Mouse (Mus musculus) CD4-positive naive resting alpha-beta T cell, adult 76 days (primary cell): ENCODE measurements around the gene Ccn1. TPM values are rescaled to one million over a fixed set of nuclear protein-coding genes. Genes with fewer than 3 reads are reported as not detected.

Experiments
- total RNA-seq: library from RNA; stranded (reverse); gene quantifications from one replicate; pipeline ENCODE4 v1.2.4, GENCODE M21; 2023

The Ccn1 gene
- 0.26 TPM for total RNA-seq

DNA sequence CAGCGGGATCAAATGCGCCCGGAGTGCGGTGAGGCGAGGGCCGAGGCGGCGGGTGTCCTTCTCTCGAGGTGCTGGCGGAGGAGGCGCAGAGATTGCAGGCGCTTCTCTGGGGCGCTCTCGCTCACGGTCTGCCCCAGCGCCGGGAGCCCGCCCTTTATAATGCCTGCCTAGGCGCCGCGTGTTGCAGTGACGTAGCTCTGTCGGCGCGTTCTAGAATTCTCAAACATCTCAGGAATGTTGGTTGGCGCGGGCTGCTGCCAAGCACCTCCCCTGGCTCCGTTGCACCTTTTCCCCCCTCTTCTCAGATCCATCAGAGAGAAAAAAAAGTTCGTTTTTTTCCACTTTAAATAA is at the start of gene Ccn1:
Gene Ccn1 (minus strand): TSS at position 130 of the 351 bp plus-strand sequence.

Other genes starting within 250 kb of the Ccn1 start
- gene Znhit6, start 73.8 kb downstream of the Ccn1 start, total RNA-seq: 18.2 TPM
- not detected for gene Ddah1, start 108.7 kb upstream of the Ccn1 start, total RNA-seq